Mouse (Mus musculus) CH12.LX (cell line): ENCODE data around the gene Dnajb5. TPM values are rescaled to one million over a fixed set of nuclear protein-coding genes. Genes with fewer than 3 reads are reported as not detected.

Source experiments
- IRF4 ChIP-seq: IDR thresholded peaks from 2 replicates; pipeline ENCODE4 v1.6.1; 2014; ENCODE audit warnings: low read depth, mild to moderate bottlenecking, inconsistent platforms, low read length, improper control_type of control experiment
- POLR2A ChIP-seq: IDR thresholded peaks from 2 replicates; pipeline ENCODE4 v1.6.1; 2011; ENCODE audit warnings: low read depth, mild to moderate bottlenecking, improper control_type of control experiment, low read length
- SMC3 ChIP-seq: IDR thresholded peaks from 2 replicates; pipeline ENCODE4 v1.6.1; 2011; ENCODE audit warnings: low read depth, low read length, improper control_type of control experiment
- USF1 ChIP-seq: IDR thresholded peaks from 2 replicates; pipeline ENCODE4 v1.6.1; 2014; ENCODE audit warnings: low read depth, mild to moderate bottlenecking, inconsistent platforms, low read length, improper control_type of control experiment
- ZC3H11A ChIP-seq: IDR thresholded peaks from 2 replicates; pipeline ENCODE4 v1.6.1; 2012; ENCODE audit warnings: low read depth, mild to moderate bottlenecking, inconsistent platforms, low read length, improper control_type of control experiment
- ZMIZ1 ChIP-seq: IDR thresholded peaks from 2 replicates; pipeline ENCODE4 v1.6.1; 2012; ENCODE audit warnings: low read depth, mild to moderate bottlenecking, inconsistent platforms, low read length, improper control_type of control experiment
- polyA plus RNA-seq: library from polyadenylated mRNA; unstranded; fragments of >175 nt; gene quantifications from 2 replicates; pipeline ENCODE4 v1.2.1, GENCODE M21; 2012; ENCODE audit warnings: low read depth; ENCODE audit not compliant: insufficient read length
- total RNA-seq, 2 experiments: library from RNA; depleted of rRNA; stranded (reverse); fragments of 300-350 nt in 1 of 2; fragments of >200 nt in 1 of 2; gene quantifications; 2 replicates each; pipeline ENCODE4 v1.2.3; 2012 to 2014

Gene Dnajb5
- total and polyA plus RNA-seq, 3 experiments = 1.9 to 3.9 (median 2.7) TPM

- TF ChIP-seq ZMIZ1 = no peak
- TF ChIP-seq SMC3 = peak; percentile 33; the same call in 1 of the 2 replicates
- TF ChIP-seq USF1 = no peak
- no peak for TF ChIP-seq POLR2A
- TF ChIP-seq ZC3H11A = no peak
- TF ChIP-seq IRF4 = no peak
Observed at GRCm38 (mm10) chr4:43005765-43006164, 56.2 kb downstream of the Dnajb5 start (continued).

Other genes with a start within 250 kb of the Dnajb5 start
- not detected in 2 replicates for gene 4930578G10Rik, start 214.3 kb upstream of the Dnajb5 start, total RNA-seq (2012; rRNA removed)
- not detected in 2 replicates for gene 4930578G10Rik, start 214.3 kb upstream of the Dnajb5 start, total RNA-seq (2014; rRNA removed)
- not detected in 2 replicates for gene 4930578G10Rik, start 214.3 kb upstream of the Dnajb5 start, polyA plus RNA-seq
- not detected in 2 replicates for gene Ccl19, start 193.2 kb upstream of the Dnajb5 start, total RNA-seq (2012; rRNA removed)
- gene Ccl19, start 193.2 kb upstream of the Dnajb5 start, total RNA-seq (2014; rRNA removed) = not detected in 2 replicates
- gene Ccl19, start 193.2 kb upstream of the Dnajb5 start, polyA plus RNA-seq = not detected in 2 replicates
- gene Ccl21a, start 175.8 kb upstream of the Dnajb5 start, total RNA-seq (2012; rRNA removed) = not detected in 2 replicates
- not detected in 2 replicates for gene Ccl21a, start 175.8 kb upstream of the Dnajb5 start, total RNA-seq (2014; rRNA removed)
- not detected in 2 replicates for gene Ccl21a, start 175.8 kb upstream of the Dnajb5 start, polyA plus RNA-seq
- gene Fam205a1, start 95.9 kb upstream of the Dnajb5 start, total RNA-seq (2012; rRNA removed) = not detected in 2 replicates
- not detected in 2 replicates for gene Fam205a1, start 95.9 kb upstream of the Dnajb5 start, total RNA-seq (2014; rRNA removed)
- gene Fam205a1, start 95.9 kb upstream of the Dnajb5 start, polyA plus RNA-seq = not detected in 2 replicates
- gene Gm12394, start 93.0 kb upstream of the Dnajb5 start, total RNA-seq (2012; rRNA removed) = not detected in 2 replicates
- gene Gm12394, start 93.0 kb upstream of the Dnajb5 start, total RNA-seq (2014; rRNA removed) = not detected in 2 replicates
- gene Gm12394, start 93.0 kb upstream of the Dnajb5 start, polyA plus RNA-seq = not detected in 2 replicates
- gene Fam205c, start 75.6 kb upstream of the Dnajb5 start, total RNA-seq (2012; rRNA removed) = not detected in 2 replicates
- not detected in 2 replicates for gene Fam205c, start 75.6 kb upstream of the Dnajb5 start, total RNA-seq (2014; rRNA removed)
- gene Fam205c, start 75.6 kb upstream of the Dnajb5 start, polyA plus RNA-seq = not detected in 2 replicates
- gene Phf24, start 33.2 kb upstream of the Dnajb5 start, total RNA-seq (2012; rRNA removed) = not detected in 2 replicates
- not detected in 2 replicates for gene Phf24, start 33.2 kb upstream of the Dnajb5 start, total RNA-seq (2014; rRNA removed)
- not detected in 2 replicates for gene Phf24, start 33.2 kb upstream of the Dnajb5 start, polyA plus RNA-seq
- 0.55 and 1.4 TPM in 2 replicates for gene 1700022I11Rik, start 19.8 kb downstream of the Dnajb5 start, total RNA-seq (2012; rRNA removed)
- gene 1700022I11Rik, start 19.8 kb downstream of the Dnajb5 start, total RNA-seq (2014; rRNA removed) = not detected in 2 replicates
- gene 1700022I11Rik, start 19.8 kb downstream of the Dnajb5 start, polyA plus RNA-seq = 0.07 and 0.24 TPM in 2 replicates
- gene Vcp, start 50.7 kb downstream of the Dnajb5 start, total RNA-seq (2012; rRNA removed) = 237 and 301 TPM in 2 replicates
- 200 and 203 TPM in 2 replicates for gene Vcp, start 50.7 kb downstream of the Dnajb5 start, total RNA-seq (2014; rRNA removed)
- 462 and 463 TPM in 2 replicates for gene Vcp, start 50.7 kb downstream of the Dnajb5 start, polyA plus RNA-seq
- 13.2 and 14.8 TPM in 2 replicates for gene Fancg, start 60.7 kb downstream of the Dnajb5 start, total RNA-seq (2012; rRNA removed)
- 12.3 and 13.7 TPM in 2 replicates for gene Fancg, start 60.7 kb downstream of the Dnajb5 start, total RNA-seq (2014; rRNA removed)
- gene Fancg, start 60.7 kb downstream of the Dnajb5 start, polyA plus RNA-seq = 15.1 and 18.7 TPM in 2 replicates
- 18.7 and 19.1 TPM in 2 replicates for gene Pigo, start 76.0 kb downstream of the Dnajb5 start, total RNA-seq (2012; rRNA removed)
- gene Pigo, start 76.0 kb downstream of the Dnajb5 start, total RNA-seq (2014; rRNA removed) = 8.0 and 8.7 TPM in 2 replicates
- gene Pigo, start 76.0 kb downstream of the Dnajb5 start, polyA plus RNA-seq = 19.4 and 21.9 TPM in 2 replicates
- 293 and 320 TPM in 2 replicates for gene Stoml2, start 81.9 kb downstream of the Dnajb5 start, total RNA-seq (2012; rRNA removed)
- gene Stoml2, start 81.9 kb downstream of the Dnajb5 start, total RNA-seq (2014; rRNA removed) = 296 and 338 TPM in 2 replicates
- 330 and 338 TPM in 2 replicates for gene Stoml2, start 81.9 kb downstream of the Dnajb5 start, polyA plus RNA-seq
- gene Fam214b, start 96.4 kb downstream of the Dnajb5 start, total RNA-seq (2012; rRNA removed) = 2.7 and 3.3 TPM in 2 replicates
- gene Fam214b, start 96.4 kb downstream of the Dnajb5 start, total RNA-seq (2014; rRNA removed) = 1.7 TPM in 2 replicates
- gene Fam214b, start 96.4 kb downstream of the Dnajb5 start, polyA plus RNA-seq = 4.7 and 5.3 TPM in 2 replicates
- 0.04 and 0.08 TPM in 2 replicates for gene Unc13b, start 109.1 kb downstream of the Dnajb5 start, total RNA-seq (2012; rRNA removed)
- 0.04 and 0.23 TPM in 2 replicates for gene Unc13b, start 109.1 kb downstream of the Dnajb5 start, total RNA-seq (2014; rRNA removed)
- 0.19 TPM in 2 replicates for gene Unc13b, start 109.1 kb downstream of the Dnajb5 start, polyA plus RNA-seq